Mouse (Mus musculus): ENCODE measurements around the gene Gsto1. TPM values are rescaled to one million over a fixed set of nuclear protein-coding genes. Genes with fewer than 3 reads are reported as not detected.
A peak's percentile ranks its signal among the peaks of the same experiment; 100 is the strongest.

The Gsto1 gene
- polyA plus RNA-seq, 1 experiment from 2014 or later = 85.2 TPM

DNA sequence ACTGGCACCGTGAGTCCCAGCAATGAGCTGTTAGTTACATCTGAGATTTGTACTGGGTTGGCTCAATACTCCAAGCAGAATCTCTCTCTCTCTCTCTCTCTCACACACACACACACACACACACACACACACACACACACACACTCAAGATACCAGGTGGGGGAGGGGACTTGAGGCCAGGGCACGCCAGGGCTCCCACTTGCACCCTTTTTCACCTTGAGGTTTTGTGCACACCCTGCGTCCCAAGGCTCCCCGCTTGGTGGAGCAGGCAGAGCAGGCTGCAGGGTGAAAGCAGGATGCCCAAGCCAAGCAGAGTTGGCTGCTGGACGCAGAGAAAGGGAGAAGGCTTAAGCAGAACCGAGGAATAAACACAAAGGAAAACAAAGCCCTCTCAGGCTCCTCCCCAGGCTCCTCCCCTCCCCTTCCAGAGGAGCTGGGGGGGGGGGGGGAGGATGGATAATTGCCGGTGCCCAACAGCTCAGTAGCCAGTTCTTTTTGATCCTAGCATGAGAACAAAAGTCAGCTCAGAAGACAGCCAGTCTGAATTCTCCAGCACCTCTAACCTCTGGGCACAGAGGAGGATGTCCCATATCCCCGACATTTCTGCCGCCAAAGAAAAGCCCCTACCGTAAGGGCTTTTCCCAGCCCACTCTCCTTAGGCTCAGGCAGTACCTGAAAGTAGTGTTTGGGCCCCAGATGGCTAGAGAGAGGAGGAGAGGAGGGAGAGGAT, 54.8 kb downstream of the Gsto1 start:
- H3K9ac ChIP-seq = peak overlapping the region; percentile 66
- H3K27ac ChIP-seq (replicated peaks) = peak overlapping the region; percentile 68
- peak overlapping the region; percentile 63 for H3K4me2 ChIP-seq
- ATAC-seq (ENCODE audit: extremely low read depth, insufficient number of reproducible peaks, low FRiP score, low TSS enrichment) = 0 out of 2 replicates have a peak, but pooled peaks have one; percentile 26
- peaks cover 61% of the 10 kb centered on the region for H3K4me1 ChIP-seq
- no peaks in the 10 kb centered on the region for H3K27me3 ChIP-seq (replicated peaks)
- peak overlapping the region; percentile 31 for H3K4me3 ChIP-seq
- peaks cover 28% of the 10 kb centered on the region for H3K36me3 ChIP-seq
- H3K9me3 ChIP-seq = no peaks in the 10 kb centered on the region
- 6% methylated on average over 10 of the region's 10 CpGs for WGBS

DNA sequence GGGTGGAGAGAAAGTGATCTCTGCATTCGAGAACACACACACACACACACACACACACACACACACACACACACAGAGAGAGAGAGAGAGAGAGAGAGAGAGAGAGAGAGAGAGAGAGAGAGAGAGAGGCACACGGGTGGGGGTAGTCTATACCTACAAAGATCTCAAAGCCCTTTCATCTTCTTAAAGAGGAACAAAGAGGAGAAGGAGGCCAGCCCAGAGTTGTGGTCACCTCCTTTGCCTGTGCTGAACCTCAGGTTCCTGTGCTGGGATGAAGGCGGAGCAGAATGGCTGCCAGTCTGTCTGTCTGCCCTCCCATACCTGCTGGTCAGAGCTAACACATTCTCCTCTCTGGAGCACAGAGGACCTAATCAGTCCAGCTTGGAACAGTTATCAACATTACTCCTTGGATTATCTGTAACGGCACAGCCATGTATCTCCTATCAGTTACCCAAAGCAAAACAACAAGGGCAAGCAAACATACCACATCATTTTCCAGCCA, 55.4 kb downstream of the Gsto1 start:
- Histone ChIP-seq H3K27ac (replicated peaks) (peak overlapping the region; percentile 68), H3K9ac (peak overlapping the region; percentile 66), H3K4me3 (peak overlapping the region; percentile 31), H3K27me3 (replicated peaks) (no peaks in the 10 kb centered on the region), H3K4me2 (peak overlapping the region; percentile 63), H3K9me3 (no peaks in the 10 kb centered on the region), H3K36me3 (peaks cover 28% of the 10 kb centered on the region), H3K4me1 (peaks cover 65% of the 10 kb centered on the region)
- ATAC-seq (ENCODE audit: extremely low read depth, insufficient number of reproducible peaks, low FRiP score, low TSS enrichment) = no peak
- 51% methylated on average over 3 of the region's 4 CpGs for WGBS

DNA sequence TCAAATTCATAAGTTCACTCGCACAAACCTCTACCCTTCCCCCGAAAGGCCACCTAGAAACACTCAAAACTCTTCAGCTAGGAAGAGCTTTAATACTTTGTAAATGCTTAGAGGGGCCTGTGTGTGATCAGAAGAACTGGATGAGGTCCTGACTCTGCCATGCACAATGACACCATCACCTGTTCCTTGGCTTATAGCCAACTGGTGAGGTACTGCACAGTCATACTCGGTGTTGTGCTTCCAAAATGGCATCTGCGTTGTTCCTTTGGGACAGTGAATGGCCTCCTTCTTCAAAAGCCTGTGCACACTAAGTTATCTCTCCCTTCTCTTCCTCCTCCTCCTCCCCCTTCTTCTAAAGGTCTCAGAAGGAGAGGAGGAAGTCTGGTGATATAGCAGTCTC, 56.0 kb downstream of the Gsto1 start:
- Histone ChIP-seq H3K9me3 (no peaks in the 10 kb centered on the region), H3K27ac (replicated peaks) (peak overlapping the region; percentile 68; the same call in 1 of the 2 replicates), H3K9ac (0 out of 2 replicates have a peak overlapping the region, but pooled peaks have one; percentile 66), H3K27me3 (replicated peaks) (no peaks in the 10 kb centered on the region), H3K36me3 (peaks cover 28% of the 10 kb centered on the region), H3K4me2 (no peak overlapping the region), H3K4me1 (peaks cover 65% of the 10 kb centered on the region), H3K4me3 (no peak overlapping the region)
- 69% methylated on average over 4 of the region's 4 CpGs for WGBS
- ATAC-seq (ENCODE audit: extremely low read depth, insufficient number of reproducible peaks, low FRiP score, low TSS enrichment) = no peak

DNA sequence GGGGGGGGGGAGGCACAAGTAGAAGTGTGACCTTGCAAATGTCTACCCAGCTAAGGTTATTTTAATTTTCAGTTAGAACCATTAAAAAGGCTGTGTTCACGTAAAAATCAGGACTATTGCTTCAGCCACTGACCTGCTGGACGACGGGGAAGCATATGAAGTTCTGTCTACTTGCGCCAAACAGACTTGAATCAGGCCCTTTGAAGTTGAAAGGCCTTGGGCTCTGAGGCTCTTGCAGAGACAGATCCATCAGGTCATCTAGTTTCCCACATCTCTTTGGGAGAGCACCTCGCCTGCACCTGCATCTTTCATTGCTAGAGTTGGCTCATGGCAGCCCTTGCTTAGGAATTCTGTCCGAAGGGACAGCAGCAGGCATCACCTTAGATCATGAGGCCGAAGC, 58.6 kb downstream of the Gsto1 start:
- no peak overlapping the region for H3K4me2 ChIP-seq
- no peaks in the 10 kb centered on the region for H3K9me3 ChIP-seq
- ATAC-seq (ENCODE audit: extremely low read depth, insufficient number of reproducible peaks, low FRiP score, low TSS enrichment) = no peak
- H3K36me3 ChIP-seq = peaks cover 18% of the 10 kb centered on the region
- peaks cover 87% of the 10 kb centered on the region for H3K4me1 ChIP-seq
- no peak overlapping the region for H3K9ac ChIP-seq
- H3K27me3 ChIP-seq (replicated peaks) = no peaks in the 10 kb centered on the region
- WGBS = 88% methylated on average over 7 of the region's 7 CpGs
- no peak overlapping the region for H3K27ac ChIP-seq (replicated peaks)
- no peak overlapping the region for H3K4me3 ChIP-seq

DNA sequence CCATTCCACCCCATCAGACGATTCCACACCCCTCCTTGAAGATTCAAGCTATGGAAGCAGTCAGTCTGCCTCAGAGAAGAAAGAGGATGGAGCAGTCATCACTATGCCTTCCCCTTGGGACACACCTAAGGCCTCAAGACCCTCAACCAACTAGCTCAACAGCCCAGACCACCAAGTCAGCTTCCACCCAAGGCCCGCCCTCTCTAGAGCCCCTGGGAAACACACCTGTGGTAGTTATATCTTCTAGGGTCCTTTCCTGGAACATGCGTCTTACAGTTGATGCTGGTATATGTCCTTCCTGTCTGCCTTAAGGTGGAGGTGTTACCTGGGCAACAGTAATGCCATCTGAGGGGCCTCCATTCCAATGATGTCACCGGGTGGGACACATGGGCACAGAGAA, 59.4 kb downstream of the Gsto1 start:
- H3K4me3 ChIP-seq = no peak overlapping the region
- H3K9ac ChIP-seq = no peak overlapping the region
- H3K4me1 ChIP-seq = peaks cover 79% of the 10 kb centered on the region
- 86% methylated on average over 4 of the region's 4 CpGs for WGBS
- H3K27me3 ChIP-seq (replicated peaks) = no peaks in the 10 kb centered on the region
- H3K36me3 ChIP-seq = peaks cover 18% of the 10 kb centered on the region
- no peak for ATAC-seq (ENCODE audit: extremely low read depth, insufficient number of reproducible peaks, low FRiP score, low TSS enrichment)
- no peak overlapping the region for H3K27ac ChIP-seq (replicated peaks)
- no peaks in the 10 kb centered on the region for H3K9me3 ChIP-seq
- no peak overlapping the region for H3K4me2 ChIP-seq

Other genes with a start within 250 kb of the Gsto1 start
- 0.51 and 1.1 TPM in 2 replicates for gene Col17a1, start 162.9 kb upstream of the Gsto1 start, polyA plus RNA-seq (2015; fragmentation: Nextera tagmentation; extraction: Ambion mirVana)
- gene Sfr1, start 123.3 kb upstream of the Gsto1 start, polyA plus RNA-seq (2015; fragmentation: Nextera tagmentation; extraction: Ambion mirVana) = 194 and 210 TPM in 2 replicates
- gene Gsto2, start 10.6 kb downstream of the Gsto1 start, polyA plus RNA-seq (2015; fragmentation: Nextera tagmentation; extraction: Ambion mirVana) = 1.0 and 1.4 TPM in 2 replicates
- 0.09 and 0.15 TPM in 2 replicates for gene Cfap43, start 64.3 kb downstream of the Gsto1 start, polyA plus RNA-seq (2015; fragmentation: Nextera tagmentation; extraction: Ambion mirVana)
- gene Itprip, start 64.3 kb downstream of the Gsto1 start, polyA plus RNA-seq (2015; fragmentation: Nextera tagmentation; extraction: Ambion mirVana) = 19.9 and 20.4 TPM in 2 replicates
- 0.08 and 0.11 TPM in 2 replicates for gene Cfap58, start 82.7 kb downstream of the Gsto1 start, polyA plus RNA-seq (2015; fragmentation: Nextera tagmentation; extraction: Ambion mirVana)